Mouse (Mus musculus) MEL (cell line): ENCODE data around the gene 1810013L24Rik.

Experiments
- CTCF ChIP-seq, 3 experiments: IDR thresholded peaks in 2 of 3; conservative IDR thresholded peaks in 1 of 3; 2 replicates each; pipeline ENCODE4 v1.5.1; 2011 to 2012; ENCODE audit warnings: low read length in 3 of 3, low read depth in 2 of 3, mild to moderate bottlenecking in 2 of 3, improper control_type of control experiment in 1 of 3, inconsistent platforms in 1 of 3, mixed read lengths in 1 of 3, moderate library complexity in 1 of 3; ENCODE audit not compliant: control insufficient read depth in 1 of 3, insufficient read depth in 1 of 3, poor library complexity in 1 of 3, severe bottlenecking in 1 of 3
- HCFC1 ChIP-seq: IDR thresholded peaks from 2 replicates; pipeline ENCODE4 v1.6.1; 2012; ENCODE audit warnings: low read depth, mild to moderate bottlenecking, inconsistent platforms, low read length, improper control_type of control experiment, moderate library complexity
- KAT2A ChIP-seq: conservative IDR thresholded peaks from 2 replicates; pipeline ENCODE4 v1.6.1; 2012; ENCODE audit warnings: low read depth, low read length, improper control_type of control experiment, inconsistent platforms
- POLR2A ChIP-seq, 2 experiments: IDR thresholded peaks; 2 replicates each; pipeline ENCODE4 v1.6.1; 2011 to 2012; ENCODE audit warnings: low read length in 2 of 2, mild to moderate bottlenecking in 2 of 2, control low read depth in 1 of 2, improper control_type of control experiment in 1 of 2, low read depth in 1 of 2, moderate library complexity in 1 of 2; ENCODE audit not compliant: control insufficient read depth in 1 of 2, insufficient read depth in 1 of 2, poor library complexity in 1 of 2

- TF ChIP-seq CTCF (IDR thresholded peaks at IDR 0.05 in 2 of 3, conservative IDR thresholded peaks at IDR 0.05 in 1 of 3; ENCODE audit: control insufficient read depth in 1 of 3, insufficient read depth in 1 of 3, low read depth in 2 of 3, low read length in 3 of 3, poor library complexity in 1 of 3, severe bottlenecking in 1 of 3) (no peak), POLR2A (IDR thresholded peaks at IDR 0.05; ENCODE audit: control insufficient read depth in 1 of 2, insufficient read depth in 1 of 2, low read depth in 1 of 2, low read length in 2 of 2, poor library complexity in 1 of 2) (no peak), HCFC1 (no peak), KAT2A (no peak)
Measured at GRCm38 (mm10) chr16:8872486-8872885, 42.6 kb downstream of the 1810013L24Rik start.
